Mouse (Mus musculus) kidney, postnatal 4 days (tissue): ENCODE measurements around the gene Sell.

Source experiments
- DNase-seq, 2 experiments: peaks; one replicate each; pipeline ENCODE4 v3.0.0; 2021; ENCODE audit warnings: mixed read lengths in 2 of 2

The Sell gene

DNA sequence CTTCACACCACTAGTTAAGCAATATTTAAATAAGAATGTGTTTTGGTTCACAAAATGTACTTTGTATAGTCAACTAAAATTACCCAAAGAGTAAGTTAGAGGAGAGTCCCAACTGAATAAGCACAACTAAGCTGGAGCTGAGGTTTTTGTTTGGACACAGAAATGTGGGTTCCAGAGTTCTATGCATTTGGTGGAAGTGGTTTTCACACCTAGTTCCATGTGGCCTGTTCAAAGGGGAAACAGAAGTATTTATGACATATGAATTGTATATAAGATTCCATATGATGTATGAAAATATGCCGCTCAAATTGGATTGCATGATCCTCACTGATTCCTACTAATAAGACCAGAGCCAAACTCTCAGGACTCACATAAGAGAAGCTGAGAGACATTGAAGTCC lies 13.6 kb downstream of the Sell start:
- DNase-seq: no peak

DNA sequence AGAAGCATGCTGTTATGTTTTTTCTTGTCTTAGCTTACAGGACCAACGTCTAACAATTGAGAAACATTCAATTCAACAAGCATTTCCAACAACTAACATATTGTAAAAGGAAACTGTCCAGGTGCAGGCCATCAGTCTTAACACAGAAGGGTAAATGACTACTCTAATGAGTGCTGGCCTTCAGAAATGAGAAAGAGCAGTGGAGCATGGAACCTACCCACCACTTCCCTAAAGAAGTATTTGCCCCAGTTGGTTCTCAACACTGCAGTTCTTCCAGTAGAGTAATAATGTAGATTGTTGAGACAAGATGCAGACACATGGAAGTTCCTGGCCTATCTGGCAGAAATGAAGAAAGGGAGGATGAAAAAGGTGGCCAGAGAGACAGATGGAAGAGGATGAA lies 14.7 kb downstream of the Sell start:
- DNase-seq: no peak

DNA sequence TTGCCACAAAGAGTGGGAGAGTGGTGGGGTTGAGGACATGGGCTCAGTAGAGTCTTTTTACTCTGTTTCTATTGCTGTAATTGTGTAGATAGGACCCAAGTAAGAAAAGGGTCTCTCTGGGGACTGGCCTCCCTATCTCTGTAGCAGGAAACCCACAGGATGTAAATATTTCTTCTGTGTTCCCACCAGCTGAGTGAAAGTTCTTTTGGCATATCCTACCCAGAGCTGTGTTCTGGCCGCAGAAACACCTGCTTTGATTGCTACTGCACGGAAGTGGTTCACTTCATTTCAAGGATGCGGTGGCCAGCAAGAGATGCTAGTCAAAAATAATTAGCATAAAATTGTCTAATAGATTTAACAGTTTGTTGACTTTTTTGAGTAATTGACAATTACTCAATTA lies 15.2 kb downstream of the Sell start:
- no peak for DNase-seq

- no peak for DNase-seq
These were observed 16.6 kb downstream of the Sell start for GRCm38 (mm10) chr1:164078323-164078741.

DNA sequence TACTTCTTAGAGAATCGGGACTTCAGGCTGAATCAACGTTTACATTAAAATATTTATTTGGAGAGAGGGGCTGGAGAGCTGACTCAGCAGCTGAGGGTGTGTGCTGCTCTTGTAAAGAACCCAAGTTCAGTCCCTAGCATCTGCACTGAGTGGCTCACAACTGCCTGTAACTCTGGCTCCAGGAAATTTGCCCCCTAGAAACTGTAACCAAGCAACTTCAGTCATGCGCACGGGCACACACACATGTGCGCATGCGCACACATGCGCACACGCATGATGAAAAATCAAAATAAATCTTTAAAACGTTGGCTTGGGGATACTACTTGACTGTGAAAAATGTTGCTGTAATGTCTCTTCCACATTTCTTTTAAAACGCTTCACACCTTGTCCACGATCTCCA lies 17.3 kb downstream of the Sell start:
- no peak for DNase-seq

DNA sequence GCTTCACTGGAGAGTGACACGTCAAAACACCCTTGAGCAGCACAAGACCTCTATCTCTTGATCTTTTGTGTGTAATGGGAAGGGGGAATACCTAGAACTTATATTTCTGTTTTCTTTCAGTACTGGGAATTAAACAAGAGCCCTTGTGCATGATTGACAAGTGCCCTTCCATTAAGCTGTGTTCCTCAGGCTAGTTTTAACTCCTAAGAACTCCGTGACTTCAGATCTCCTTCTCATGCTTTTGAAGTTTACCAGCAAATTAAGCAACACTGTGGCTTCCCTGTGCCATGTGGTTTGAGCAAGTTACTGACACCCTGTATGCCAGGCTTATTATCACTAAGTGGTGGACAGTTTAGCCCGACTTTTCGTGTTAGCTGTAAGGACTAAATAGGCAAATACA lies 21.3 kb downstream of the Sell start:
- DNase-seq: no peak

DNA sequence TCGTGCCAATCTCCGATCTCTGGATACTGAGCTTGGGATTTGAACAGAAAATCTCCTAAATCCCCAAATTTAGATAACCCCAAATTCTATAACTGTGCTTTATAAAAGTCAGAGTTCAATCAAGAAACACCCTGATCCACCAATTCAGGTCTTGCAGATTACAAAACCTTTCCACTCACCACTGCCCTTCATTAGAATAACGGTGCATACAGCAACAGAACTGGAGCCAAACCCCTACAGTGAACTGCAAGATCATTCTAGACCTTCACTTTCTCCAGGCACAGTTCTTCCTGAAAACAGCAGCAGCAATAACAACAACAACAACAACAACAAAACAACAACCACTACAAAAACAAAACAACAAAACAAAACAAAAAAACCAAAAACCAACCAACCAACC lies 25.0 kb downstream of the Sell start:
- DNase-seq: no peak

GRCm38 (mm10) chr1:164087872-164088271 lies 26.1 kb downstream of the Sell start:
- no peak for DNase-seq

GRCm38 (mm10) chr1:164096780-164097179 lies 35.0 kb downstream of the Sell start:
- peak; percentile 7 to 20 for DNase-seq

DNA sequence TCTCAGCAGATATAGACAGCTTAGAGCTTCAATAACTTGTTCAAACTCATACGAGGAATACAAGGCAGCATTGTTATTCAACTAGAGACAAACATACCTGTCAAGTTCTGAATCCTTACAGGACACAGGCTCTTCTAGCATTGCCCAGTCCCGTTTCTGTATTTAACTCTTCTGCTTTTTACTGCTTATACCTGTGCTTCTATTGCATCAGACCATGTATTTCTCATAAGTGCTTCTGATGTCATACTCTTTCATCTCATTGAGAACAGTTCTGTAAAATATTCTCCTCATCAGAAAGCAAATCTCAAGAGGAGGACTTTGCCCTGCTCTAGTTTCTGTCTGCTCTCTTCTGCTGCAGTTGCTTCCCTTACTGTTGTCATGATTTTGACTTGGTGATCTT lies 36.1 kb downstream of the Sell start:
- no peak for DNase-seq

GRCm38 (mm10) chr1:164098372-164098771 lies 36.6 kb downstream of the Sell start:
- DNase-seq: no peak

GRCm38 (mm10) chr1:164109763-164110162 lies 48.0 kb downstream of the Sell start:
- no peak for DNase-seq

DNA sequence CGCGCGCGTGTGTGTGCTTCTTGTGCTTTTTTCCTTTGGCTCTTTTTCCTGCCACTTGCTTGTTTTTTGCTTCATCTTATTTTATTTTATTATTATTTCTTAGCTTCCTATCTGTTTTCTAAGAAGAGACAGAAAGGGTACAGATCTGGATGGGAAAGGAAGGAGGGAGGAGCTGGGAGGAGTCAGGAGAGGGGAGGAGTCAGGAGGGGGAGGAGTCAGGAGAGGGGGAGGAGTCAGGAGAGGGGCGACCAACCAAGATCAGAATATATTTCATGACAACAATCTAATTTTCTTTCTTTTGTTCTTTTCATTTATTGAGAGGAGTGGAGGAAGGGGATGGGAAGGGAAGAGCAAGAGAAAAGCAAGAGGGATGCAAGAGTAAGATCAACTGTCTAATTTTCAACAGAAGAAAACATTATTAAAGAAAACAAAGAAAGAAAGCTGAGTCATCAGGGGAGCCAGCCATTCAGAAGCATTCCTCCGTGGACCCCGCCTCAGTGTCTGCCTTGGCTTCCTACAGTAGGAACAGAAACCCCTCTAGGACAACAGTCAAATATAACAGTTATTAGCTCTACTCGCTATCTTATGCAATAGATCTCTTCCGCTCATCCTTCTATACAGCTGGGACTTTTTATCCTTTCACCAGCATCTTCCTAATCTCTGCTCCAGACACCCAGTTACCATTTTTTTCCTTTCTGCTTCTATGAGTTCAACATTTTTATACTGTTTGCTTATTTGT lies 49.0 kb downstream of the Sell start:
- DNase-seq: no peak

DNA sequence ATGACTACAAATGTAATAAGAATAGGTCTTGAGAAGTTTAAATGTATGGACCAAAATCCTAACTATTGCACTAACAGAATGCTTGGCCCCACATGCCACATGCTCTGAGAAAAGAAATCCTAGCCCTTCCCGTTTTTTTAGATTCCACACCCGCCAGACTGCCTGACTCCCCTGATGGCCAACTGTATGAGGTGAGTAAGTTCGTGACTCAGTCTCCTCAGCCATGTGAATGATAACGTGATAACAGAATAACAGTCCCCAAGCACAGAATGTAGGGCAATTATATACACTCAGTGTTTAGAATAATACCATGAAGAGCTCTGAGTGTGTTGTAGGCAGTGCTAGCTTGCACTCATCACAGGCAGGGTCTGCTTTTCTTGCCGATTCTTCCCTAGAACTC lies 52.5 kb downstream of the Sell start:
- DNase-seq: no peak

- DNase-seq: peak; percentile 46 to 49
These were observed 53.2 kb downstream of the Sell start, which contains the start of gene Selp for GRCm38 (mm10) chr1:164114947-164115493. TSS of gene Selp (plus strand) at chr1:164115264.

DNA sequence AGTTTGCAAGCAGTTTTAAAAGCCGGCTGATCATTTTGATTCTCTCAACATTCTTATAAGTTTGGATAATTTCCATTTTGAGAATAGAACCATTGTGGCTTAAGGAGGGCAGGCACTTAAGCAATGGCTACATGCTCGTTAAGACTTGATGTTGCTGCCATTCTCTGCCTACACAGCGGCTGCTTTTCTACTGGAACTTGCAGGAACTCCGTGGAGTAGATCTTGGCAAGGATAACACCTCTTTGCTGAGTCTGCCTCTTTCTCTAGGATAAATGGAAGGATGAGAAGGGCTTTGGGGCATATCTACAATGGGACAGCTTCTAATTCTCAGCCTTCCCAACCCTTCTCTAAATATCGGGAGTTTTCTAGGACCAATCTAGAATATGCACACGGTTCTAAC lies 53.9 kb downstream of the Sell start:
- DNase-seq: no peak

- DNase-seq: no peak
These were observed 56.1 kb downstream of the Sell start for GRCm38 (mm10) chr1:164117869-164118268.

- no peak for DNase-seq
These were observed 58.4 kb downstream of the Sell start for GRCm38 (mm10) chr1:164119892-164120776.

DNA sequence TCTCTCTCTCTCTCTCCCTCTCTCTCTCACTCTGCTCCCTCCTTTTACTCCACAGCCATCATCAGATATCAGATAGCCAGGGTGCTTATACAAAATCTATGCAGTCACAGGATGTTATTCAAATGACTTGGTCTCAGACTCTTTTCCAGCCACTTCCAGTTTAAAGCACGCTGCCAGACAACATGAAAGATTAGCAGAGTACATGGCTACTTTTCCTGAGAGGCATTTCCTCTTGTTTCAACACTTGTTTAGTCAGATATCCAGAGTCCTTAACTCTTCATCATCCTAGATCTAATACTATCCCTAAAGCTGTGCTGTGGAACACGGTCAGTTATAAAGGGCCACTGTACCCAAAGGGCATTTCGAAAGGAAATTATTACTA lies 59.0 kb downstream of the Sell start:
- no peak for DNase-seq

- DNase-seq: no peak
These were observed 62.1 kb downstream of the Sell start for GRCm38 (mm10) chr1:164123836-164124235.

DNA sequence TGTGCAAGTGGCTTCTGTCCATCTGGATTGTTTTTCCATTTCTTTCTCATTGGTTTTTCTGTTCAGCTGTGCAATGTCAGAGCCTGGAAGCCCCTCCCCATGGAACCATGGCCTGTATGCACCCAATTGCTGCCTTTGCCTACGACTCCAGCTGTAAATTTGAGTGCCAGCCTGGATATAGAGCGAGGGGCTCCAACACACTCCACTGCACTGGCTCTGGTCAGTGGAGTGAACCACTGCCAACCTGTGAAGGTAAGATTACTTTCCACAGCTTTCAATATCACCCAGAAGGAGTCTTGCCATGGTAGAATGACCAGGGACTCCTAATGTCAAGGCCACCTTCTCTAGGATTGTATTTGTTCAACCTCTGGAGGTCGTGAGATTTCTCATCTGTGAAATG lies 68.2 kb downstream of the Sell start:
- DNase-seq: no peak

DNA sequence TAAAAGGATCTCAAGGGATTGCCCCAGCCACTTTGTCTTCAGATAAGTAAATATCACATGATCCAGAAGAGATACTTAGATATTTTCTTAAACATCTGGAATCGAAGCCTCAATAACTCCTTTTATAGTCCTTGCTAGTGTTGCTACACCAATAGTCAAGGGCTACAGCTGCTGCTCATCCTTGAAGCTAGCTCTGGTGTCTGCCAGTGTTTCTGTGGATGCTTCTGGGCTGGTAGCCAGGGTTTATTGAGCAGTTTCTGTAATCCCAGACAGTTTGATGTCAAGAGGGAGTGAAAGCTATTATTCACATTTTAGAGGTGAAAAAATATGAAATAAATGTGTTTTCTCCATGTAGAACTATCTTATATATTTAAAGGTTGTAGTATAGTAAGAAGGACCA lies 70.8 kb downstream of the Sell start:
- no peak for DNase-seq
